Mouse (Mus musculus) Muller cell, postnatal 12 days (primary cell): ENCODE measurements at regions not wholly inside any gene's neighbourhood (a gene's known extent, or its start where the extent isn't known, plus 50 kb on each side); places are given as distances from the start of the nearest gene placed in this dataset.
"Not testable (repeated sequence)": the region's sequence is repeated elsewhere in the genome, so short reads cannot be mapped to it uniquely, and the experiment has no call there.

Experiments used
- DNase-seq: peaks from one replicate; pipeline ENCODE4 v3.0.0-alpha.2; 2015; ENCODE audit errors: inconsistent ontology term

- DNase-seq: no peak
Measured at GRCm38 (mm10) chr3:56980593-56981304, 321.0 kb downstream of the Tm4sf1 start.

GRCm38 (mm10) chr3:56966008-56966407 is 335.8 kb downstream of the Tm4sf1 start:
- DNase-seq: no peak

- DNase-seq: no peak
Measured at GRCm38 (mm10) chr3:56965444-56965843, 336.3 kb downstream of the Tm4sf1 start.

GRCm38 (mm10) chr3:56964156-56964555 is 337.6 kb downstream of the Tm4sf1 start:
- DNase-seq: no peak

DNA sequence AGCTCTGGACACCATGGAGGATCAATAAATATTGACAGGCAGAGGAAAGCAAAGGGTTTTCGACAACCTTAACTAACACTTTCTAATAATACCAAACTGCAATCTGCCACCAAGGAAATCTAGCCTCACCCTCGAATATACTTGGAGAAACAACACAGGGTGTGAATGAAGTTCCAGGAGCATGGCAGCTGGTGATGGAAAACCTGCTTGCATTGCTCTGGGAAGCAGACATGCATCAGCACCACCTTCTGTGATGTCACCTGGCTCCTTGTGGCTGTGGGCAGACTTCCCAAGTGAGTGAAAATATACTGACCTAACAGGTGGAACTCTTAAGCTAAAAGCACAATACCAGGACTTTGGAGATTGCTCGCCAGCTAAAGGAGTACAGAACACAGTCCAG is 338.5 kb downstream of the Tm4sf1 start:
- DNase-seq: no peak

GRCm38 (mm10) chr3:56962248-56963013 is 339.4 kb downstream of the Tm4sf1 start:
- peak; percentile 96 for DNase-seq

DNA sequence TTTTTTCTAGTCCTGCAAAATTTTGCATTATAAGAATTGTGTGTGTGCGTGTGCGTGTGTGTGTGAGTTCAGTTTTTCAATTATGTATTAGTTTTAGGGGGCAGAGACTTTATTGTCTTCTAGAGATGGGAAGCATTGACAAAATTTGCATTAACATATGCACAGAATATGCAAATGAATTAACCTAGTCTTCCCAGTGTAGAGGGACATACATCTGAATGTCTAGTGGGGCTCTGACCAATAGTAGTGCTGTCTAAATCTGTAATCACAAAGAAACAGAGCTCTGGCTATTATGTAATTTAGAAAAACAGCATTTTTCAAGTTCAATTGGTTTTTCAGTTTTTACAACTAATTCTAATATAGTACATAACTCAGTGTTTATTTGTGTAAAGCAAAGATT is 344.8 kb downstream of the Tm4sf1 start:
- DNase-seq: no peak

- no peak for DNase-seq
Measured at GRCm38 (mm10) chr3:56955799-56956121, 346.0 kb downstream of the Tm4sf1 start.

DNA sequence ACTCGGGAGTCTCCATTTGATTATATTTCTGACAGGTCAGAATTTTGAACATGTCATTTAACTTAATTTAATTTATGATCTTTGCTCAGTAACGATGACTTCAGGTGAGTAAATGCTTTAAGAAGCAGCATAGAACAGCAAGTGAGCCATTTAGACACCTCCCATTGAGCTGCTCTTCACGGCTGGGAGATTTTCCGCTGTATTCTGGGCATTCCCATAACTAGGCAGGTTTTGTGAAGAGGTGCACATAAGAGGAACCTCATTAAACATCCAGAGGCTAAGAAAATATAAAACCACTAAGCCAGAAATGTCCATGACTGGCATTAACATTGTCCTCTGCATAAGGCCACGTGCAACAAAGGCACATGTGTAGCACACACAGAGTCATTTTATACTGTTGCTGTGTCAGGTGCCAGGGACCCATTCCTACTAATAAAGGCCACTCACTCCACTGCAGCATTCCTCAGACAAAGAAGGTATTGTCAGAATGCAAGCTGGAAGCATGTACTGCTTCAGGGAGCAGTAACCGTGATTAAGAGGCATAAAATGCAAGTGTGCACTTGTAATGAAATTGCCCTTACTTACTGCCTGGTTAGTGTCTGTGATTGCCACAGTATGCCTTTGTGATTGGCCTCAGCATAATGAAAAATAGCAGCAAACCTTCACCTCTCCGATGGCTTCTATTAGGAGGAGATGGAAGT is 346.5 kb downstream of the Tm4sf1 start:
- peak; percentile 81 for DNase-seq

- DNase-seq: not testable (repeated sequence)
Measured at GRCm38 (mm10) chr3:56942557-56942956, 359.2 kb downstream of the Tm4sf1 start.

- not testable (repeated sequence) for DNase-seq
Measured at GRCm38 (mm10) chr3:56928940-56929339, 372.8 kb downstream of the Tm4sf1 start.

DNA sequence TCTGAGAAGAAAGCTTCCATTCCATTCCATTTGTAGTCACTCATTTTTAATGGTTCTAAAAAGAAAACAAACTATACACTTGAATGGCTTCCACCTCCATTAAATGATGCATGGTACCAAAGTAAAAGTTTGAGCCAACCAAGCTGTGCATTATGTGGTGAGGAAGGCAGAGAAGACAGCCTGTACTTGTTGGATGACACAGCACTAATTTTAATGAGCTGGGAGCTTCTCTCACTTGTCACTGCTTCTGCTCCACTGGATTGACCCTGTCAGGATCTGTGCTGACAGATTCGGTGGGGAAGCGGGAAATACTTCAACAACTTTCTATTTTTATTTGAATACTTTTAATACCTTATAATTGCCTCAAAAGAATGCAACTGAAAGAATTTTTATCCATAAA is 403.3 kb downstream of the Tm4sf1 start:
- peak; percentile 57 for DNase-seq

DNA sequence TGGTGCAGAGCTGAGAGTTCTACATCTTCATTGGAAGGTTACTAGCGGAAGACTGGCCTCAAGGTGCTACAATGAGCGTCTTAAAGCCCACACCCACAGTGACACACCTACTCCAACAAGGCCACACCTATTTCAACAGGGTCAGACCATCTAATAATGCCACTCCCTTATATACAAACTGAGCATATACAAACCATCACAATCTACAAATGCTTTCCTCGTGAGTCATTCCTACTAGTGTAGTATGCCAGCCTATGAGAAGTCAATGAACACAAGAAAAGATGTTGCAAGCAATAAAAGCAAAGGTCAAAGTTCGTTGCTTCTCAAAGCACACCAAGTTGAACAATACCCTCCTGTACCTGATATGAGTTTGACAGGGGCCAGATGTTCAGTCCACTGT is 424.7 kb downstream of the Tm4sf1 start:
- DNase-seq: no peak

- no peak for DNase-seq
Measured at GRCm38 (mm10) chr3:56863591-56863990, 438.2 kb downstream of the Tm4sf1 start.

DNA sequence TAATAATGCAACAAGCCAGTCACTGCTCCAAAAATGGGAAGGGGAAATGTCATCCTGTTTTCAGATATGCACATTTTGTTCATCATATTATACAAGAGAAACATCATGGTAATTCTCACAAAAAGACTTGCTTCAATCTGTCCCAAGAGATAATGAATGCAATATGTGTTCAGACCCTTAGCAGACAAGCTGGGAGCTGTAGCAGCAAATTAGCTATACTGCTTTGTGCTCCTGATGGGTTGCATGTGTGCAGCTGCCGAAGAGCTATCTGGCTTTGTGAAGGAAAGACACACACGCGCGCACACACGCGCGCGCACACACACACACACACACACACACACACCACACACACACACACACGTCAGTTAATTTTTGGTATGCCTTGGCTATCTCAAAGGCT is 441.9 kb downstream of the Tm4sf1 start:
- DNase-seq: no peak

DNA sequence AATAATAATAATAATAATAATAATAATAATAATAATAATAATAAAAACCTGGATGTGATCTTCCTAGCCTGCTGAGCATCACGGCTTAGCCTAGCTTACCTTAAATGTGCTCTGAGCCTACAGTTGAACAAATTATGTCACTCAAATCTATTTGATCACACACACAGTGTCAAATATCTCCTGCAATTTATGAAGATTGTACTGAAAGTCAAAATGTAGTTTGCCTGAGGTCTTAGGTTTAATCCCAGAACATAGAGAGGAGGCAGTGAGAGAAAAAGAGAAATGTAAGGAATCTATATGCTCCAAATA is 456.4 kb downstream of the Tm4sf1 start:
- no peak for DNase-seq

- peak; percentile 58 for DNase-seq
Measured at GRCm38 (mm10) chr3:56844681-56845461, 456.9 kb downstream of the Tm4sf1 start.

- DNase-seq: no peak
Measured at GRCm38 (mm10) chr3:56837176-56837575, 464.6 kb downstream of the Tm4sf1 start.

GRCm38 (mm10) chr3:56830315-56831097 is 471.3 kb downstream of the Tm4sf1 start:
- no peak for DNase-seq

GRCm38 (mm10) chr3:56824157-56824556 is 477.6 kb downstream of the Tm4sf1 start:
- DNase-seq: no peak

DNA sequence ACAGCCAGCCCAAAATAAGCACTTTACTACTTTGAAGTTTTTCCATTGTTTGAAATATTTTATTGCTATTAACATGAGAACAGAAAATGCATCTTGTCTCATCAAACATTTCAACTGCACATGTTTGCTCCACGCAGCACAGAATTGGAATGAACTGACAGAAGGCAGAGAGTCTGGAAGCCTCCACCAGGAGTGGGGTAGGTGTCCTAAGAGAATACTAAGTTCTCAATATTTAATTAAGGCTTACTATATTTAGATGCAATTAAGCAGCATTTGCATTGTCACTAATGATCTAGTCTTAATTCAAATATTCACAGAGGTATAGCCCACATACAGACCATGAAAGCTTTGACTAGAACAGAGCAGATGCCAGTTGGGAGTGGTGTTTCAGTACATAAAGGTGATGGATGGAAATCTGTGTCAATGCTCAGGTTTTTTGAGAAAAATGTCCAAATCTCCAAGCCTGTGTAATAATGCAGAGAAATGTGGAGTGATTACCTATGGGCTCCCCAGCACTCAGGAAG is 491.2 kb downstream of the Tm4sf1 start:
- DNase-seq: no peak
